Mouse (Mus musculus) neural tube, embryonic 14.5 days (tissue): ENCODE results near the gene Tcte1. TPM values are rescaled to one million over a fixed set of nuclear protein-coding genes. Genes with fewer than 3 reads are reported as not detected.

Source experiments
- ATAC-seq: fragments of 200-750 bp; cut with Nextera tagmentation; 2 replicates; pipeline ENCODE4 v1.8.0; 2017; ENCODE audit warnings: low read depth, mild to moderate bottlenecking, moderate TSS enrichment, moderate library complexity
- H3K27ac ChIP-seq: fragments of 300-500 bp; sonication (generic); 2 replicates; pipeline ENCODE4 v1.5.1; 2014; ENCODE audit warnings: low read depth, mild to moderate bottlenecking, control low read depth, low read length, moderate library complexity, mixed read lengths
- H3K27me3 ChIP-seq: fragments of 300-500 bp; sonication (generic); 2 replicates; pipeline ENCODE4 v1.6.1; 2014; ENCODE audit warnings: low read length; ENCODE audit not compliant: control insufficient read depth, insufficient read depth
- H3K36me3 ChIP-seq: fragments of 300-500 bp; sonication (generic); 2 replicates; pipeline ENCODE4 v1.6.1; 2014; ENCODE audit warnings: low read length, mixed read lengths; ENCODE audit not compliant: control insufficient read depth, insufficient read depth
- H3K4me1 ChIP-seq: fragments of 300-500 bp; sonication (generic); 2 replicates; pipeline ENCODE4 v1.6.1; 2014; ENCODE audit warnings: low read length; ENCODE audit not compliant: control insufficient read depth, insufficient read depth
- H3K4me2 ChIP-seq: fragments of 300-500 bp; sonication (generic); 2 replicates; pipeline ENCODE4 v1.6.1; 2014; ENCODE audit warnings: mild to moderate bottlenecking, low read depth, low read length, control low read depth
- H3K4me3 ChIP-seq: fragments of 300-500 bp; sonication (generic); 2 replicates; pipeline ENCODE4 v1.5.1; 2014; ENCODE audit warnings: low read depth, low read length, control low read depth, mixed read lengths
- H3K9ac ChIP-seq: fragments of 300-500 bp; sonication (generic); replicated peaks from 2 replicates; pipeline ENCODE4 v1.6.1; 2014; ENCODE audit warnings: low read depth, mild to moderate bottlenecking, control low read depth, low read length, mixed read lengths
- H3K9me3 ChIP-seq: fragments of 300-500 bp; sonication (generic); 2 replicates; pipeline ENCODE4 v1.6.1; 2016; ENCODE audit warnings: low read length; ENCODE audit not compliant: control insufficient read depth
- WGBS: fragments of 180-500 bp; shearing (Covaris S2); extraction: QIAGEN DNeasy Blood & Tissue Kit; methylation state at CpG from one replicate; pipeline ENCODE4 v1.1.7; 2014; 5-methylcytosine and 5-hydroxymethylcytosine counted together
- polyA plus RNA-seq: library from polyadenylated mRNA; unstranded; fragments of >200 nt; fragmentation: Nextera tagmentation; extraction: Ambion mirVana; gene quantifications from 2 replicates; pipeline ENCODE4 v1.2.1, GENCODE M21; 2014

Gene Tcte1
- polyA plus RNA-seq, 1 experiment from 2014 or later: 4.2 TPM

- no peaks in the 10 kb centered on the region for H3K36me3 ChIP-seq
- H3K9me3 ChIP-seq: no peaks in the 10 kb centered on the region
- no peak overlapping the region for H3K9ac ChIP-seq
- WGBS: 22% methylated on average over 2 of the region's 2 CpGs
- 0 out of 2 replicates have a peak, but pooled peaks cover 3% of the 10 kb centered on the region for H3K4me1 ChIP-seq
- ATAC-seq: peak; percentile 28
- H3K4me3 ChIP-seq: no peak overlapping the region
- H3K27me3 ChIP-seq: no peaks in the 10 kb centered on the region
- H3K4me2 ChIP-seq: no peak overlapping the region
- H3K27ac ChIP-seq: no peak overlapping the region; the same call in 1 of the 2 replicates
Measured at GRCm38 (mm10) chr17:45581567-45581983, 58.3 kb downstream of the Tcte1 start.

- Histone ChIP-seq H3K27me3 (no peaks in the 10 kb centered on the region), H3K4me2 (no peak overlapping the region), H3K9me3 (no peaks in the 10 kb centered on the region), H3K27ac (no peak overlapping the region), H3K36me3 (no peaks in the 10 kb centered on the region), H3K4me3 (no peak overlapping the region), H3K4me1 (0 out of 2 replicates have a peak, but pooled peaks cover 3% of the 10 kb centered on the region), H3K9ac (no peak overlapping the region)
- ATAC-seq: no peak
- 94% methylated on average over 6 of the region's 6 CpGs for WGBS
Measured at GRCm38 (mm10) chr17:45582188-45582587, 59.0 kb downstream of the Tcte1 start.

GRCm38 (mm10) chr17:45582715-45583355 lies 59.6 kb downstream of the Tcte1 start:
- H3K27me3 ChIP-seq: no peaks in the 10 kb centered on the region
- no peak overlapping the region for H3K4me2 ChIP-seq
- 0 out of 2 replicates have a peak, but pooled peaks cover 3% of the 10 kb centered on the region for H3K4me1 ChIP-seq
- no peak for ATAC-seq
- WGBS: 73% methylated on average over 6 of the region's 6 CpGs
- no peak overlapping the region for H3K4me3 ChIP-seq
- H3K27ac ChIP-seq: no peak overlapping the region
- no peak overlapping the region for H3K9ac ChIP-seq
- H3K9me3 ChIP-seq: no peaks in the 10 kb centered on the region
- no peaks in the 10 kb centered on the region for H3K36me3 ChIP-seq

GRCm38 (mm10) chr17:45584096-45584896 lies 61.1 kb downstream of the Tcte1 start:
- peak; percentile 42 for ATAC-seq
- Histone ChIP-seq H3K4me3 (no peak overlapping the region), H3K27ac (peak overlapping the region; percentile 45), H3K36me3 (no peaks in the 10 kb centered on the region), H3K27me3 (no peaks in the 10 kb centered on the region), H3K9me3 (no peaks in the 10 kb centered on the region), H3K4me1 (0 out of 2 replicates have a peak, but pooled peaks cover 3% of the 10 kb centered on the region), H3K4me2 (no peak overlapping the region), H3K9ac (no peak overlapping the region)
- WGBS: 49% methylated on average over 12 of the region's 12 CpGs

GRCm38 (mm10) chr17:45584939-45585678 lies 61.9 kb downstream of the Tcte1 start:
- Histone ChIP-seq H3K9me3 (no peaks in the 10 kb centered on the region), H3K4me3 (no peak overlapping the region), H3K27me3 (no peaks in the 10 kb centered on the region), H3K9ac (no peak overlapping the region), H3K4me2 (no peak overlapping the region), H3K36me3 (no peaks in the 10 kb centered on the region), H3K4me1 (0 out of 2 replicates have a peak, but pooled peaks cover 3% of the 10 kb centered on the region), H3K27ac (peak overlapping the region; percentile 45; the same call in 1 of the 2 replicates)
- 28% methylated on average over 14 of the region's 14 CpGs for WGBS
- ATAC-seq: peak; percentile 35

GRCm38 (mm10) chr17:45585725-45586448 lies 62.7 kb downstream of the Tcte1 start:
- H3K4me3 ChIP-seq: no peak overlapping the region
- H3K36me3 ChIP-seq: no peaks in the 10 kb centered on the region
- 77% methylated on average over 23 of the region's 23 CpGs for WGBS
- no peak overlapping the region for H3K4me2 ChIP-seq
- H3K9me3 ChIP-seq: no peaks in the 10 kb centered on the region
- ATAC-seq: no peak
- no peak overlapping the region for H3K9ac ChIP-seq
- H3K27me3 ChIP-seq: no peaks in the 10 kb centered on the region
- 0 out of 2 replicates have a peak, but pooled peaks cover 3% of the 10 kb centered on the region for H3K4me1 ChIP-seq
- no peak overlapping the region for H3K27ac ChIP-seq

- ATAC-seq: no peak
- no peaks in the 10 kb centered on the region for H3K27me3 ChIP-seq
Measured at GRCm38 (mm10) chr17:45586449-45586837, 63.2 kb downstream of the Tcte1 start.

GRCm38 (mm10) chr17:45588370-45588769 lies 65.1 kb downstream of the Tcte1 start:
- H3K4me3 ChIP-seq: no peak overlapping the region
- no peak overlapping the region for H3K4me2 ChIP-seq
- ATAC-seq: no peak
- H3K27me3 ChIP-seq: no peaks in the 10 kb centered on the region
- H3K4me1 ChIP-seq: peaks cover 9% of the 10 kb centered on the region; the same call in 1 of the 2 replicates
- no peak overlapping the region for H3K9ac ChIP-seq
- no peaks in the 10 kb centered on the region for H3K36me3 ChIP-seq
- no peaks in the 10 kb centered on the region for H3K9me3 ChIP-seq
- no peak overlapping the region for H3K27ac ChIP-seq
- 89% methylated on average over 7 of the region's 7 CpGs for WGBS

More at GRCm38 (mm10) chr17:45586449-45586837, 63.2 kb downstream of the Tcte1 start:
- 100% methylated on average over 3 of the region's 3 CpGs for WGBS
- Histone ChIP-seq H3K4me2 (no peak overlapping the region), H3K27ac (no peak overlapping the region), H3K36me3 (no peaks in the 10 kb centered on the region), H3K9me3 (no peaks in the 10 kb centered on the region), H3K4me1 (0 out of 2 replicates have a peak, but pooled peaks cover 3% of the 10 kb centered on the region), H3K4me3 (no peak overlapping the region), H3K9ac (no peak overlapping the region)
